Mouse (Mus musculus) heart, adult 2 months (tissue): ENCODE results near the gene Olfr1443.

Experiments
- CTCF ChIP-seq: fragments of 200-600 bp; IDR thresholded peaks from 2 replicates; pipeline ENCODE4 v1.8.1; 2022; ENCODE audit warnings: antibody characterized with exemption, mild to moderate bottlenecking, moderate library complexity
- POLR2A ChIP-seq: fragments of 200-500 bp; IDR thresholded peaks from 2 replicates; pipeline ENCODE4 v1.6.1; 2011; ENCODE audit warnings: mild to moderate bottlenecking, low read depth, low read length, control low read depth; ENCODE audit not compliant: insufficient read depth

GRCm38 (mm10) chr19:12685231-12685630 lies 7.3 kb downstream of the Olfr1443 start:
- TF ChIP-seq CTCF: no peak
- no peak for TF ChIP-seq POLR2A
